Mouse (Mus musculus) gastrocnemius, adult 8-10 months (tissue): ENCODE measurements around the gene Scn1b. TPM values are rescaled to one million over a fixed set of nuclear protein-coding genes. Genes with fewer than 3 reads are reported as not detected.

Source experiments
- DNase-seq, 2 experiments: peaks; one replicate each; pipeline ENCODE4 v3.0.0; 2022; ENCODE audit warnings: low spot score in 2 of 2
- total RNA-seq, 4 experiments: library from RNA; stranded (reverse); gene quantifications; 2 replicates each; pipeline ENCODE4 v1.2.4; 2022

Gene Scn1b
- total RNA-seq, result 1,000 to 10,000 TPM in 1 of 4 experiments, 100 to 1,000 TPM in 3; 780 to 1,106 (median 929) TPM

GRCm38 (mm10) chr7:31126851-31127724 lies at the start of gene Scn1b:
TSS of gene Scn1b (minus strand) at chr7:31127003.
- peak; percentile 48 to 61 for DNase-seq

DNA sequence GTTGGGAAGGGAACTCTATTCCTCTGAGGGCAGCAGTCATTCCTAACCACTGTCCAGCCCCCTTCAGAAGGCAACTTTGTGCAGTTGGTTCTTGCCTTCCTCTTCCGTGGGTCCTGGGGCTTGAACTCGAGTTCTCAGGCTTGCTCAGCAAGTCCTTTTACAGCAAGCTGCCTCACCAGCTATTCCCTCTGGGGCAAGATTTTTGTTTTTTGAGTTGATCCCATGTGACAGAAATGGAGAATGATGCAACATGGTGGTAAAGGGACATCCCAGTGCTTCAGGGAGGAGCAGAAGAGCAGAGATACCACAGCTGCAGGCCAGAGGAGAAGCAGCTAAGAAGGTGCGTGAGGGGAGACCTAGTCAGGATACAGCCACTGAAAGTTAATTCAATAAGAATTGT lies 48.3 kb upstream of the Scn1b start:
- DNase-seq, result no peak

- no peak for DNase-seq
Observed at GRCm38 (mm10) chr7:31174466-31174865, 47.7 kb upstream of the Scn1b start.

GRCm38 (mm10) chr7:31172238-31172637 lies 45.4 kb upstream of the Scn1b start:
- no peak for DNase-seq

DNA sequence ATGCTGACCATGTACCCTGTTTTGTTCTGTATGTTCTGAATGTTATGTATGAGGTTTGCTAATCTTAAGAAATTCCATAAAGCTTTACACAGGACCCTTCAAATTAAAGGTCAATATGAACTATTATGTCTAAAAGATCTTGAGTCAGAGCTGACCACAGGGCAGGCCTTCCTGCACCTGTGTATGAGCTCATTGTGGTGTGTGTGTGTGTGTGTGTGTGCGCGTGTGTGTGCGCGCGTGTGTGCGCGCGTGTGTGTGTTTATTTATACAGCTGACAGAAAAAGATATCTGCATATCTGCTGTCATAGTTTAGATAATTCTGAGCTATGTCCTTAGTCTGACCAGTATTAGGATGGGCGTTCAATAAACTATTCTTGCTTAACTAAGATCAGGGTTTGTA lies 43.7 kb upstream of the Scn1b start:
- DNase-seq, result no peak

- DNase-seq, result no peak
Observed at GRCm38 (mm10) chr7:31168412-31168811, 41.6 kb upstream of the Scn1b start.

DNA sequence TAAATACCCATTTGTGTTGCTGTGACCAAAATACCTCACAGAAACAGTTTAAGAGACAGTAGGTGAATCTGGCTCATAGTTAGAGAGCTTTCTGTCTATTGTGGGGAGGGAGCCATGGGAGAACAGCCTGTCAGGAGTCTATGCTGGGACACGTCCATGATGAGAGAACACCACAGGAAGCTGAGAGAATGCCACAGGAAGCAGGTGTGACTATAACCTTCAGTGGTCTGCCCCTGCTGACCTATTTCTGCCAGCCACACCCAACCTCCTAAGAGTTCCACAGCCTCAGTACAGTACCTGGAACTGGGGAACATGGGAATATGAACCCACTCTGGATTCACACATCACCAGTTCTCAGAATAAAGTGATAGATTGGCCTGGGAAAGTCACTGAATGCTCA lies 37.9 kb upstream of the Scn1b start:
- no peak for DNase-seq

GRCm38 (mm10) chr7:31163666-31164577 lies 37.1 kb upstream of the Scn1b start:
- DNase-seq, result no peak

GRCm38 (mm10) chr7:31162324-31162723 lies 35.5 kb upstream of the Scn1b start:
- no peak for DNase-seq

DNA sequence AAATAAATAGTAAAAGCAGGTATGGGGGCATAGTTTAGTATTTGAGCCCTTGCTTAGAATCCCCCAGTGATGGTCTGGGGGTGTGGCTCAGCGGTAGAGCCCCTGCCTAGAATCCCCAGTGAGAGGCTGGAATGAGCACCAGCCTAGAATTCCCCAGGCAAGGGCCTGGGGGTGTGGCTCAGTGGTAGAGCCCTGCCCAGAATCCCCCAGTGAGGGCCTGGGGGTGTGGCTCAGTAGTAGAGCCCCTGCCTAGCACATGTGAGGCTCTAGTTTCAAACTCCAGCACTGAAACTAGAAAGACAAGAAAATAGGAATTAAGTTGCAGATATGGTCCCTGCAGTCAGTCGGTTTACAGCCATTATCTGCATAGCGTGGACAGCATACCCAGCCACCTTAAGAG lies 35.0 kb upstream of the Scn1b start:
- DNase-seq, result no peak

- DNase-seq, result no peak
Observed at GRCm38 (mm10) chr7:31161246-31161645, 34.4 kb upstream of the Scn1b start.

DNA sequence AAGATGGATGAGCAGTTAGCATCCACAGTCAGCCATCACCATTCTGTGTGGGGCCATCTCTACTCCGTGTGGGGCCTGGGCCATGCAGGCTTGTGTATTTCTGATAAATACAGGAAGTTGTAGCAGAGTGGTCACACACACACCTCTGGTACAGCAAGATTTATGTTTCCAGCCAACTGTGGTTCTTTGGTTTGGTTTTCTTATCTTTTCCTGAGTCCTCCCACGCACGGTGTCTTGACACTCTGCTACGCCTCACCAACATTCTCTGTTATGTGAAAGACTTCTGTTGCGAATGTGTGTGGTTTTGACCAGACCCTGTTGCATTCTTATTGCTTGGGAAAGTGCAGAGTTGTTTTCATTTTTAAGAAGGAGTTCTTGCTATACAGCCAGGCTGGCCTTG lies 34.0 kb upstream of the Scn1b start:
- no peak for DNase-seq

DNA sequence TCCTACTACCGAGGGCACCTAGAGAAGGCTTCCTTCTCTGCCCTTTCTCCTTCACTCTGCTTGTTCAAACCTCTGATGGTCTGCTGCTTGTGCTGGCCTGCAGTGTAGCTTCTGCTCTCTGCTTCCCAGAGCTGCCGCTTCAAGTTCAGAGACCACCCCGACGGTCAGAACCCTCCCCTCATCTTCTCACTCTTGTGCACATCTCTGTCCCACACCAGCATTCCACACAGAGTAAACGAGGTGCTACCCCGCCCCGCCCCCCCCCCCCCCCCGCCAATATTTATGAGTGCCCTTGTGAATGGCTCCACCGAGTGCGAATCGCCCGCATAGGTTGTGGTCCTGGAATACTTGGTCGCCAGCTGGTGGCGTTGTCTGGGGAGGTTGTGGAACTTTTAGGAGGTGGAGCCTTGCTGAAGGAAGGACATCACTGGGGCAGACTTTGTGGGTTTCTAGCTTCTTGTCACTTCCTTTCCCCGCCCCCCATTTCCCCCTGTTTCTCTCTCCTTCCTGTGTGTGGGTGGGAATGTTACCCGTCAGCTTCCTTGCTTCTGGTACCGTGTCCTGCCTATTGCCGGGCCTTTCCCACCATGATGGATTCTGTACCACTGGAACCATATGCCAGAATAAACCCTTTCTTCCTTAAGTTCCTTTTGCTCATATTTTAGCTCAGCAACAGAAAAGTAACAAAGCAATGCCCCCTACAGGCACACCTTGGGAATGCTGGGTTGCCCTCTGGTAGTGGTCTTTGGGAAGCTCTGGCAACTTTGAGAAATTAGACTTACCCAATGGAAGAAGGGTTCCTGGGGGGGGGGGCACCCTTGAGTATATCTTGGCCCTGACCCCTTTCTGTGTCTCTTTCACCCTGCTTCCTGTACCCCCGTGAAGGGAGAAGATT lies 29.5 kb upstream of the Scn1b start:
- peak in 1 of 2 experiments; percentile 17 for DNase-seq

DNA sequence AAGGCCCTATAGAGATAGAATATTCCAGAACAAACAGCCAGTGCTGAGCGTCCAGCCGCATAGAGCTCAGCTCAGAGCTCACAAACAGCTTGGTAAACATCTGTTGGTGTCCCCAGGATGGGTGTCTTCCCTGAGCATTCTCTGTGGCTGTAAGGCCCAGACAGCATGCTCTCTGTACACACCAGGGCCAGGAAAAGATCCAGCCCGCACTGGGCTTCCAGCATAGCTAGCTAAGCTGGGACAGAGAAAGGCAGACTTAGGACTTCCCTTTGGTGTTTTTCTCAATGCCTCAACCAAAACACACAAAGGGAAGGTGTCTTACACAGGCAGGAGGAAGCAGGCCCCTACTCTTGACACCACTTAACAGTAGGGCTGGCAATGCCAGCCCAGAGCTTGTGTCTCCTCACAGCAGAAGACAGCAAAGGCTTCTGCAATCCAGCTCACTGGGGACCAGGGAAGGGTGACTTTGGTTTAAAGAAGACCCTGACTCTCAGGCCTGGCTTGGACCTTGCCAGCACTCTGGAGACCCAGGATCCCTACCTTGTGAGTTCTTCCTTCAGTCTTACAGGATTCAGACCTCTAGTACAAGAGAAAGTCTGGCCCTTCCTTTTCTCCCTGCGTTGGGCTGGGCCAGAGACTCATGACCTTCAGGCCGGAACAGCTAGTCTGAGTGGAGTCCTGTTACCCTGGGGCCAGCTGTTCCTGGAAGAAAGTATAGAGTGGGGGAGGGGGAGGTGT lies 28.7 kb upstream of the Scn1b start, which contains the start of gene Gramd1a:
Gene Gramd1a (minus strand): TSS at position 601 of the 738 bp plus-strand sequence.
- DNase-seq, result peak; percentile 52 to 55

DNA sequence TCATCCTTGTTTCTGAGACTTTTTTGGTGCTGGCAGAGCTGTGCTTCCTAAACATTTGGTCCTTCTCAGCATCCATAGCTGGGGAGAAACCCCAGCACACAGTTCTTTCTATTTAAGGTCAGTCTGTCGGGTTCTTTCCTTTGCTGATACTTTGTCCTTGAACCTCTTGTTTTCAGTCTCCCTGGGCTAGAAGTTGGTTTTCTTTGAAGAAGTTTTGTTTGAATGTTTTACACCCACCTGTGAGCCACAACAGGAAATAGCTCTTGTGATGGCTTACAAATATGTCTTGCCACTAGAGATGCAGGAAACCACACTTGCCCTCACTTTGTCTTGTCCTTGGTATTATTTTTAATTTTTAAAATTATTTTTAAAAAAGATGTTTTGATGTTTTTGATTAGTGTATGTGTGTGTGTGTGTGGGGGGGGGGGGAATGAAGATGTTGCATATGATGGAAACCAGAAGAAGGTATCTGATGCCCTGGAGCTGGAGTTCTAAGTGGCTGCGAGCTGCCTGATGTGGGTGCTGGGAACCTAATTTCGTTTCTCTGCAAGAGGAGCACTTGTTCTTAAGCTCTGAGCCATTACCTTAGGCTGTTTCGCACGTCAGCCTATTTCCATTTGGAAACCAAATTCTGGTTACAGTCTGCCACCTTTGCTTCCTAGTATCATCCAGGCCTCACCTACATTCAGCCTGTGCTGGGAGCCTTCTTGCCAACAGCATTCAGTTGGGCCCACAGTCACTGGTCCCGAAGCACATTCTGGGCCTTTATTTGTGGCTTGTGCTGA lies 26.9 kb upstream of the Scn1b start:
- no peak for DNase-seq

- peak; percentile 44 for DNase-seq
Observed at GRCm38 (mm10) chr7:31151301-31152241, 24.8 kb upstream of the Scn1b start.

DNA sequence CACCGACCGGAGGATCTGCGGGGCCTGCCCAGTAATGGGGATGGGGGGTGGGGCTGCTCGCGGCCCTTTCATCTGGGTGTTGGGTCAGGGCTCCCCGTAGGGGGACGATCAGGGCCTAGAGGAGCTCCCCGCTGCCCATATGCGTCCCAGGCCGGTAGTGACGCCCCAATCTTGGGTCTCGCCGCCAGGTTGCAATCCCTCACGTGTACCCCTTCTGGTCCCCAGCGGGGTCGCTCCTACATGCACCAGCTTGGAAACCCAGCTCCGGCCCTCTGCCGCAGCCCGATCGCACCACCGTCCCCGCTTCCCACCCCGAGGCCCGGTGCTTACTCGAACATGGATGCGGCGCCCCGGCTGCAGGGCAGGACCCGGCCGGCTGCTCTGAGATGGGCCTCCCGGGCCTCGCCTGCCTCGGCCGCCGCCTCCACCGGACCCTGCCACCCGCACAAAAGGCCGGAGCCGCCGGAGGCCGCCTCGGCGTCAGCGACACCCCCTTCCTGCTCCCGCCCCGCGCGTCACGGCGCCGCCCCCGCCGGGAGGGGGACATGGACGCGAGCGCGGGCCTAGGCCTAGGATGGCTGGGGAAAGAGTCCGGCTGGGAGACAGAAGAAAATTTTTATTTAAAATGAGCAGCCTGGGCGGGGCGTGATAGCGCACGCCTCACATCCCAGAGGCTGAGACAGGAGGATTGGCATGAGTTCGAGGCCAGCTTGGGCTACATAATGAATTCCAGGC lies 23.9 kb upstream of the Scn1b start:
- DNase-seq, result peak; percentile 79
